Mouse (Mus musculus): ENCODE results near the gene Arfip2. TPM values are rescaled to one million over a fixed set of nuclear protein-coding genes. Genes with fewer than 3 reads are reported as not detected.

The Arfip2 gene
- total RNA-seq, 2 experiments from 2014 or later: 5.0 TPM; not detected in 1

- no peak for ATAC-seq (replicated peaks; ENCODE audit: low FRiP score, poor library complexity, severe bottlenecking)
Measured at GRCm38 (mm10) chr7:105616561-105616960, 23.7 kb downstream of the Arfip2 start.

- ATAC-seq (replicated peaks; ENCODE audit: low FRiP score, poor library complexity, severe bottlenecking): no peak
Measured at GRCm38 (mm10) chr7:105615720-105616119, 24.5 kb downstream of the Arfip2 start.

GRCm38 (mm10) chr7:105614400-105614799 is 25.8 kb downstream of the Arfip2 start:
- ATAC-seq (replicated peaks; ENCODE audit: low FRiP score, poor library complexity, severe bottlenecking): no peak

- no peak for ATAC-seq (replicated peaks; ENCODE audit: low FRiP score, poor library complexity, severe bottlenecking)
Measured at GRCm38 (mm10) chr7:105611767-105612166, 28.4 kb downstream of the Arfip2 start.

- no peak for ATAC-seq (replicated peaks; ENCODE audit: low FRiP score, poor library complexity, severe bottlenecking)
Measured at GRCm38 (mm10) chr7:105608467-105608866, 31.7 kb downstream of the Arfip2 start.

- no peak for ATAC-seq (replicated peaks; ENCODE audit: low FRiP score, poor library complexity, severe bottlenecking)
Measured at GRCm38 (mm10) chr7:105602860-105603623, 37.2 kb downstream of the Arfip2 start.

GRCm38 (mm10) chr7:105590097-105590496 is 50.1 kb downstream of the Arfip2 start:
- ATAC-seq (replicated peaks; ENCODE audit: low FRiP score, poor library complexity, severe bottlenecking): no peak

GRCm38 (mm10) chr7:105588325-105588912 is 51.8 kb downstream of the Arfip2 start:
- ATAC-seq (replicated peaks; ENCODE audit: low FRiP score, poor library complexity, severe bottlenecking): no peak

Other genes starting within 250 kb of the Arfip2 start
- gene Fam160a2, start 240.4 kb downstream of the Arfip2 start, total RNA-seq (2015; ENCODE audit: low replicate concordance): 16.9 and 48.6 TPM in 2 replicates
- 3.0 and 9.2 TPM in 2 replicates for gene Fam160a2, start 240.4 kb downstream of the Arfip2 start, total RNA-seq (2017; ENCODE audit: low replicate concordance)
- not detected in 2 replicates for gene Cnga4, start 235.8 kb downstream of the Arfip2 start, total RNA-seq (2015; ENCODE audit: low replicate concordance)
- gene Cnga4, start 235.8 kb downstream of the Arfip2 start, total RNA-seq (2017; ENCODE audit: low replicate concordance): not detected in 2 replicates
- gene Cckbr, start 214.7 kb downstream of the Arfip2 start, total RNA-seq (2015; ENCODE audit: low replicate concordance): not detected in 2 replicates
- gene Cckbr, start 214.7 kb downstream of the Arfip2 start, total RNA-seq (2017; ENCODE audit: low replicate concordance): not detected in 2 replicates
- not detected in 2 replicates for gene Cavin3, start 158.1 kb downstream of the Arfip2 start, total RNA-seq (2015; ENCODE audit: low replicate concordance)
- gene Cavin3, start 158.1 kb downstream of the Arfip2 start, total RNA-seq (2017; ENCODE audit: low replicate concordance): not detected in 2 replicates
- gene Smpd1, start 86.1 kb downstream of the Arfip2 start, total RNA-seq (2015; ENCODE audit: low replicate concordance): 7.5 and 13.3 TPM in 2 replicates
- gene Smpd1, start 86.1 kb downstream of the Arfip2 start, total RNA-seq (2017; ENCODE audit: low replicate concordance): 9.5 and 13.1 TPM in 2 replicates
- not detected in 2 replicates for gene Apbb1, start 58.8 kb downstream of the Arfip2 start, total RNA-seq (2015; ENCODE audit: low replicate concordance)
- 7.3 TPM in 1 of 2 replicates, not detected in the other for gene Apbb1, start 58.8 kb downstream of the Arfip2 start, total RNA-seq (2017; ENCODE audit: low replicate concordance)
- not detected in 2 replicates for gene Hpx, start 40.3 kb downstream of the Arfip2 start, total RNA-seq (2015; ENCODE audit: low replicate concordance)
- not detected in 2 replicates for gene Hpx, start 40.3 kb downstream of the Arfip2 start, total RNA-seq (2017; ENCODE audit: low replicate concordance)
- 1.4 and 5.9 TPM in 2 replicates for gene Trim3, start 6.8 kb downstream of the Arfip2 start, total RNA-seq (2015; ENCODE audit: low replicate concordance)
- 1.4 TPM in 1 of 2 replicates, not detected in the other for gene Trim3, start 6.8 kb downstream of the Arfip2 start, total RNA-seq (2017; ENCODE audit: low replicate concordance)
- 20.2 and 20.5 TPM in 2 replicates for gene Timm10b, start 360 bp downstream of the Arfip2 start, total RNA-seq (2015; ENCODE audit: low replicate concordance)
- gene Timm10b, start 360 bp downstream of the Arfip2 start, total RNA-seq (2017; ENCODE audit: low replicate concordance): 19.7 and 27.1 TPM in 2 replicates
- 1.8 TPM in 1 of 2 replicates, not detected in the other for gene Gm45799, start 136 bp upstream of the Arfip2 start, total RNA-seq (2015; ENCODE audit: low replicate concordance)
- gene Gm45799, start 136 bp upstream of the Arfip2 start, total RNA-seq (2017; ENCODE audit: low replicate concordance): 3.9 TPM in 1 of 2 replicates, not detected in the other
- not detected in 2 replicates for gene Dnhd1, start 10.4 kb upstream of the Arfip2 start, total RNA-seq (2015; ENCODE audit: low replicate concordance)
- 0.38 and 2.4 TPM in 2 replicates for gene Dnhd1, start 10.4 kb upstream of the Arfip2 start, total RNA-seq (2017; ENCODE audit: low replicate concordance)
- gene Ilk, start 96.2 kb upstream of the Arfip2 start, total RNA-seq (2015; ENCODE audit: low replicate concordance): 155 and 182 TPM in 2 replicates
- 73.5 and 103 TPM in 2 replicates for gene Ilk, start 96.2 kb upstream of the Arfip2 start, total RNA-seq (2017; ENCODE audit: low replicate concordance)
- gene Rrp8, start 97.0 kb upstream of the Arfip2 start, total RNA-seq (2015; ENCODE audit: low replicate concordance): 4.7 and 8.8 TPM in 2 replicates
- 3.8 and 7.8 TPM in 2 replicates for gene Rrp8, start 97.0 kb upstream of the Arfip2 start, total RNA-seq (2017; ENCODE audit: low replicate concordance)
- 121 and 145 TPM in 2 replicates for gene Taf10, start 103.9 kb upstream of the Arfip2 start, total RNA-seq (2015; ENCODE audit: low replicate concordance)
- 45.8 and 90.2 TPM in 2 replicates for gene Taf10, start 103.9 kb upstream of the Arfip2 start, total RNA-seq (2017; ENCODE audit: low replicate concordance)
- gene Tpp1, start 111.8 kb upstream of the Arfip2 start, total RNA-seq (2015; ENCODE audit: low replicate concordance): 61.2 and 72.8 TPM in 2 replicates
- 35.4 and 38.4 TPM in 2 replicates for gene Tpp1, start 111.8 kb upstream of the Arfip2 start, total RNA-seq (2017; ENCODE audit: low replicate concordance)
- not detected in 2 replicates for gene Dchs1, start 147.2 kb upstream of the Arfip2 start, total RNA-seq (2015; ENCODE audit: low replicate concordance)
- gene Dchs1, start 147.2 kb upstream of the Arfip2 start, total RNA-seq (2017; ENCODE audit: low replicate concordance): not detected in 2 replicates
- 27.8 and 38.1 TPM in 2 replicates for gene Mrpl17, start 170.7 kb upstream of the Arfip2 start, total RNA-seq (2015; ENCODE audit: low replicate concordance)
- 15.9 and 28.3 TPM in 2 replicates for gene Mrpl17, start 170.7 kb upstream of the Arfip2 start, total RNA-seq (2017; ENCODE audit: low replicate concordance)

Measured in erythroid progenitor cell, adult 5-6 weeks (primary cell).